Mouse (Mus musculus) heart, postnatal 0 days (tissue): Measurements from ENCODE around the gene Lrrk2. TPM values are rescaled to one million over a fixed set of nuclear protein-coding genes. Genes with fewer than 3 reads are reported as not detected.

ENCODE experiments used
- ATAC-seq: fragments of 200-750 bp; cut with Nextera tagmentation; 2 replicates; pipeline ENCODE4 v1.8.0; 2017; ENCODE audit warnings: low read depth, moderate number of reproducible peaks, moderate library complexity; ENCODE audit not compliant: insufficient read depth
- DNase-seq: peaks from one replicate; pipeline ENCODE4 v3.0.0-alpha.2; 2016; ENCODE audit warnings: low spot score
- H3K27ac ChIP-seq: fragments of 300-500 bp; sonication (generic); 2 replicates; pipeline ENCODE4 v1.5.1; 2014; ENCODE audit warnings: low read depth, mild to moderate bottlenecking
- H3K27me3 ChIP-seq: fragments of 300-500 bp; sonication (generic); 2 replicates; pipeline ENCODE4 v1.6.1; 2014; ENCODE audit warnings: low read length, mixed read lengths; ENCODE audit not compliant: control insufficient read depth, insufficient read depth
- H3K36me3 ChIP-seq: fragments of 300-500 bp; sonication (generic); replicated peaks from 2 replicates; pipeline ENCODE4 v1.6.1; 2014; ENCODE audit warnings: low read length, mixed read lengths; ENCODE audit not compliant: control insufficient read depth, insufficient read depth
- H3K4me1 ChIP-seq: fragments of 300-500 bp; sonication (generic); 2 replicates; pipeline ENCODE4 v1.6.1; 2014; ENCODE audit warnings: antibody characterized with exemption; ENCODE audit not compliant: control insufficient read depth, insufficient read depth
- H3K4me2 ChIP-seq: fragments of 300-500 bp; sonication (generic); 2 replicates; pipeline ENCODE4 v1.6.1; 2014; ENCODE audit warnings: low read depth, mild to moderate bottlenecking, low read length, moderate library complexity
- H3K4me3 ChIP-seq: fragments of 300-500 bp; sonication (generic); 2 replicates; pipeline ENCODE4 v1.5.1; 2014; ENCODE audit warnings: low read depth, low read length
- H3K9ac ChIP-seq: fragments of 300-500 bp; sonication (generic); replicated peaks from 2 replicates; pipeline ENCODE4 v1.6.1; 2014; ENCODE audit warnings: low read depth, low read length, mixed read lengths
- H3K9me3 ChIP-seq: fragments of 300-500 bp; sonication (generic); replicated peaks from 2 replicates; pipeline ENCODE4 v1.6.1; 2016; ENCODE audit warnings: low read length; ENCODE audit not compliant: control insufficient read depth
- CTCF ChIP-seq: IDR thresholded peaks from 2 replicates; pipeline ENCODE4 v1.5.1; 2016; ENCODE audit warnings: antibody characterized with exemption, control low read depth, low read depth
- EP300 ChIP-seq: IDR thresholded peaks from 2 replicates; pipeline ENCODE4 v1.6.1; 2016; ENCODE audit warnings: antibody characterized with exemption, low read depth
- WGBS: fragments of 180-500 bp; shearing (Covaris S2); extraction: QIAGEN DNeasy Blood & Tissue Kit; methylation state at CpG from one replicate; pipeline ENCODE4 v1.1.7; 2014; 5-methylcytosine and 5-hydroxymethylcytosine counted together
- polyA plus RNA-seq: library from polyadenylated mRNA; unstranded; fragments of >200 nt; fragmentation: Nextera tagmentation; extraction: Ambion mirVana; gene quantifications from 2 replicates; pipeline ENCODE4 v1.2.1, GENCODE M21; 2015
- total RNA-seq: library from RNA; depleted of rRNA; stranded (reverse); fragments of >200 nt; gene quantifications from 2 replicates; pipeline ENCODE4 v1.2.3, GENCODE M21; 2014; ENCODE audit warnings: low replicate concordance

The Lrrk2 gene
- total and polyA plus RNA-seq, 2 experiments from 2014 or later, result 3.7 to 5.3 TPM

DNA sequence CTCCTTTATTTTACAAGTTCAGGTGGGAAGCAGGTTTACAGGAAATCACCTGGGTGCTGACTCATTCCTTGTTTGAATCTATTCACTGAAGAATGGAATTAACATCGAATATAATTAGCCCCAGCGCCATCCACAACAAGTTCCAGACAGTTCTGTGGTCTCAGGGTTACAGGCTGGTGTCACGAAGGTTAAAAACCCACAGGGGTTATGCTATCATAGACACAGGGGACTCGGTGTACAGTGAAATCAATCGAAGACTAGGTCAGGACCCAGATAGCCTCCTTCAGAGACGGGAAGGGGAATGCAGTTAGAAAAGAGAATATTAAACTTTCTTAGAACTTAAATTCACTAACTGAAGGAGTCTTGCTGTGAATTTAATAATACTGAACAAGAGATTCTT, 39.2 kb upstream of the Lrrk2 start:
- Histone ChIP-seq H3K9me3 (no peaks in the 10 kb centered on the region), H3K4me2 (no peak overlapping the region), H3K4me1 (no peaks in the 10 kb centered on the region), H3K36me3 (no peaks in the 10 kb centered on the region), H3K27me3 (no peaks in the 10 kb centered on the region), H3K27ac (no peak overlapping the region), H3K4me3 (no peak overlapping the region), H3K9ac (no peak overlapping the region)
- no peak for ATAC-seq
- WGBS, result 61% methylated on average over 6 of the region's 6 CpGs
- no peak for DNase-seq
- TF ChIP-seq EP300 (no peak), CTCF (no peak)

- H3K4me3 ChIP-seq, result no peak overlapping the region
- DNase-seq, result no peak
- no peak overlapping the region for H3K4me2 ChIP-seq
- ATAC-seq, result no peak
- no peaks in the 10 kb centered on the region for H3K27me3 ChIP-seq
- no peaks in the 10 kb centered on the region for H3K4me1 ChIP-seq
- H3K9me3 ChIP-seq, result no peaks in the 10 kb centered on the region
- H3K36me3 ChIP-seq, result no peaks in the 10 kb centered on the region
- WGBS, result 74% methylated on average over 8 of the region's 8 CpGs
- H3K9ac ChIP-seq, result no peak overlapping the region
- TF ChIP-seq EP300, result no peak
- no peak overlapping the region for H3K27ac ChIP-seq
These were observed 38.7 kb upstream of the Lrrk2 start for GRCm38 (mm10) chr15:91634236-91634635.

DNA sequence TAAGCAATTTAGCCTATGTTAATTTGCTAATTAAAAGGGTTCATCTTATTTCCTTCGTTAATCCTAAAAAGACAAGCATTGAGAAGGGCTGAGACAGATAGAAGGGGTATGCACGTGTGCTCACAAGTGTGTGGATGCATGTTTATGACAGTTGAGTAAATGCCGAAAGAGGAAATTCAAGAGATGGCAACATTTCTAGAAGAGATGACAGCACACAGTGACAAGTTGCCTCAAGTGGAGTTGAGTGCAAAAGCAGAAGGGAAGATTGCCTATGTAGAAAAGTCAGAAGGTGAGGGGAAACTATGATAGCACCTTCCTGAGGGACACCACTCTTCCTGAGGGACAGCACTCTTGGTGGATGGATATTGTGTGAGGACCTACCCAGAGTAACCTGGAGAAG, 31.3 kb upstream of the Lrrk2 start:
- Histone ChIP-seq H3K9me3 (no peaks in the 10 kb centered on the region), H3K9ac (no peak overlapping the region)
- 69% methylated on average over 3 of the region's 3 CpGs for WGBS

DNA sequence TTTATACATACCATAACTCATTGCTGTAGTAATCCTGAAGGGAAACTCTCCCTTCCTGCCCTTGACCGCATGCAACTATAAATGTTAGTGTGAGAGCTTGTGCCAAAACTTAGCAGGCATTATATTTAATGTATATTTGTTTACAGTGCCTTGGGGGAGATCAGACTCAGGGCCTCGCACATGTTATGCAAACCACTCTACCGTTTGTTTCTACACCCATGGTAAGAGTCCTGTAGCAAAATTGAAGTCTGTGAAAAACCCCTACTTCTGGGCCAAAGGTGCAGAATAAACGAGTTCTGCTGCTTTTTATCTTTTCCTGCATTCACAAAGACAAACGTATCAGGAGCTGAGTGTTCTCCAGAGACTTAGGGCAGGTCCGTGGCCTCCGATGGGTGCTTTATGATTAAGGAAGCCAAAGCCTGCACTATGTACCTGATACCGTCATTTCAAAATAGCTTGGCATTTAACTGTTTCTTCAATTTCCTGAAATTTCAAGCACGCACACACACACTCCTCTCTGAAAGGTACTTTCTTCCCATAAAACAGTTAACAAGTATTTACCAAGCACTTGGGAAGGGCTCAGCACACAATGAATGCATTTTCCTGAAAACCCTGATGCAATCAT, 30.2 kb upstream of the Lrrk2 start:
- no peaks in the 10 kb centered on the region for H3K36me3 ChIP-seq
- no peak overlapping the region for H3K4me2 ChIP-seq
- H3K27me3 ChIP-seq, result no peaks in the 10 kb centered on the region
- H3K9ac ChIP-seq, result no peak overlapping the region
- H3K27ac ChIP-seq, result no peak overlapping the region
- no peak for TF ChIP-seq CTCF
- TF ChIP-seq EP300, result no peak
- H3K9me3 ChIP-seq, result no peaks in the 10 kb centered on the region
- DNase-seq (no peak), ATAC-seq (no peak)
- no peak overlapping the region for H3K4me3 ChIP-seq
- H3K4me1 ChIP-seq, result no peaks in the 10 kb centered on the region
- WGBS, result 62% methylated on average over 9 of the region's 9 CpGs

More for the DNA sequence above, 31.3 kb upstream of the Lrrk2 start:
- TF ChIP-seq CTCF (no peak), EP300 (no peak)
- DNase-seq (no peak), ATAC-seq (no peak)
- H3K27me3 ChIP-seq, result no peaks in the 10 kb centered on the region
- H3K4me2 ChIP-seq, result no peak overlapping the region
- H3K4me1 ChIP-seq, result no peaks in the 10 kb centered on the region
- no peaks in the 10 kb centered on the region for H3K36me3 ChIP-seq
- no peak overlapping the region for H3K4me3 ChIP-seq
- H3K27ac ChIP-seq, result no peak overlapping the region

DNA sequence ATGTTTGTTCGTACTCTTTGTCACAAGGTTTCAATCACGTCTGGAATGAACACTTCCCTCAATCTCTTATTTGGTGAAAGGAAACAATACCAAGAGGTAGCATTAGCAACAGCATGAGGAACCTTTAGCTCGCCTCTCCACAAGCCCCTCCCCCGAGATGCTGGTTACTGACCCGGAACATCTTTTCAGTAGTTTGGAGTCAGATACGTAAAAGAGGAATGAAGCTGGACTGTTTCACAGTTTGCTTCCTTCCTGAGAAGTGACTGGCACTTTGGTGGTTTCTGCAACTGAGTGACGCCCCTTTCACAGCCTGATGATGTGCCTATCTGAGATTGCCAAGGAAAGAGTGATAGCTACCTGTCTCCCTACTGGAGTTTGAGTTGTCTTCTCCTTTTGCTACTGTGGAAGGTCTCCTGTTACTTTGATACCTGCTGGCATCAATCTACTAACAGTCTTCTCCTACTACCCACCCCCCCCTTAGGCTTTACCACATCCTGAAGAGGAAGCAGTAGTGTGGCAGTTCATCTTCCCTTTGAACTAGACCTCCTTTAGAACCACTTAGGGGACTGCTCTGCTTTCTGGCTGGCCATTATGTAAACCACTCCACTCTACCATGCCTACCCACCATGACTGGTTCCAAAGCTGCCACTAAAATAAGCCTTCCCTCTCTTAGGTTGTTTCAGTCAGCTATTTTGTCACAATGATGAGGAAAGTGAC, 29.2 kb upstream of the Lrrk2 start:
- Histone ChIP-seq H3K27ac (no peak overlapping the region), H3K36me3 (no peaks in the 10 kb centered on the region), H3K9me3 (no peaks in the 10 kb centered on the region), H3K4me3 (no peak overlapping the region), H3K9ac (no peak overlapping the region), H3K4me1 (no peaks in the 10 kb centered on the region), H3K27me3 (no peaks in the 10 kb centered on the region), H3K4me2 (no peak overlapping the region)
- WGBS, result 65% methylated on average over 7 of the region's 7 CpGs
- no peak for DNase-seq
- TF ChIP-seq EP300, result no peak
- TF ChIP-seq CTCF, result no peak
- no peak for ATAC-seq

- Histone ChIP-seq H3K4me3 (no peak overlapping the region), H3K9ac (no peak overlapping the region), H3K27me3 (no peaks in the 10 kb centered on the region), H3K27ac (no peak overlapping the region), H3K9me3 (0 out of 2 replicates have a peak, but pooled peaks cover 4% of the 10 kb centered on the region), H3K4me1 (no peaks in the 10 kb centered on the region), H3K36me3 (no peaks in the 10 kb centered on the region), H3K4me2 (no peak overlapping the region)
- no peak for DNase-seq
- no peak for ATAC-seq
- no peak for TF ChIP-seq EP300
- TF ChIP-seq CTCF, result no peak
- WGBS, result 61% methylated on average over 3 of the region's 3 CpGs
These were observed 22.7 kb upstream of the Lrrk2 start for GRCm38 (mm10) chr15:91650270-91650669.
